Mouse (Mus musculus): ENCODE measurements around the gene Gja4. TPM values are rescaled to one million over a fixed set of nuclear protein-coding genes. Genes with fewer than 3 reads are reported as not detected.

Gja4 gene
- polyA plus RNA-seq, 2 experiments = 17.7 to 21.3 TPM

GRCm38 (mm10) chr4:127324296-127324695, 10.5 kb upstream of the Gja4 start:
- ATAC-seq (ENCODE audit: low FRiP score, low read depth) = no peak
- no peak for DNase-seq (ENCODE audit: low spot score)
- Histone ChIP-seq H3K4me1 (ENCODE audit: control insufficient read depth, insufficient read depth, low read length) (no peaks in the 10 kb centered on the region), H3K27me3 (ENCODE audit: control insufficient read depth, insufficient read depth, low read length) (peaks cover 22% of the 10 kb centered on the region), H3K9ac (ENCODE audit: low read depth, low read length, severe bottlenecking) (no peak overlapping the region), H3K4me3 (replicated peaks; ENCODE audit: low read length) (no peak overlapping the region), H3K36me3 (ENCODE audit: control insufficient read depth, insufficient read depth, low read length) (no peaks in the 10 kb centered on the region), H3K9me3 (ENCODE audit: control insufficient read depth, low read length) (no peaks in the 10 kb centered on the region), H3K27ac (replicated peaks; ENCODE audit: low read depth, low read length) (no peak overlapping the region), H3K4me2 (replicated peaks; ENCODE audit: low read depth, low read length, severe bottlenecking) (no peak overlapping the region)
- WGBS = 66% methylated on average over 10 of the region's 10 CpGs
- no peak for TF ChIP-seq POLR2A (IDR thresholded peaks at IDR 0.05; ENCODE audit: borderline replicate concordance, extremely low read depth, insufficient read depth, insufficient read length)

DNA sequence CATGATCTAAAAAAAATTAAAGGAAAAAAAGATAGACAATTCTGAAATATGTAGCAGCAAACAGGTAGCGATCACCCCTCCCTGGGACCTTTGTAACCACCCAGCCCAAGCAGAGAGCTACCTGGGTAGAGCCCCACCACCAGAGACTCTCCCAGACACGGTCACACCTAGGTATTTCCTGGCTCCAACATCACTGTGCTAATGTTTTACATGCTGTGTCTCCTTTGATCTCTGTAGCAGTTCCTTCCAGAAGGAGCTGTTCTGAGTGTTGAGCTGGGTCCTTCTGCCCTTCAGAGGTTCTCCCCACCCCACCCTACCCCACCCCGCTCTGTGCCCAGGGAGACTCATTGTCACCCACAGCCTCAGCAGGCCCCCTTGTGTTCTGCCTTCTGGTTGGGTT, 9.8 kb upstream of the Gja4 start:
- DNase-seq (ENCODE audit: low spot score) (no peak), ATAC-seq (ENCODE audit: low FRiP score, low read depth) (no peak)
- H3K36me3 ChIP-seq (ENCODE audit: control insufficient read depth, insufficient read depth, low read length) = no peaks in the 10 kb centered on the region
- no peak overlapping the region for H3K9ac ChIP-seq (ENCODE audit: low read depth, low read length, severe bottlenecking)
- H3K9me3 ChIP-seq (ENCODE audit: control insufficient read depth, low read length) = no peaks in the 10 kb centered on the region
- H3K27ac ChIP-seq (replicated peaks; ENCODE audit: low read depth, low read length) = no peak overlapping the region
- TF ChIP-seq POLR2A (IDR thresholded peaks at IDR 0.05; ENCODE audit: borderline replicate concordance, extremely low read depth, insufficient read depth, insufficient read length) = no peak
- no peaks in the 10 kb centered on the region for H3K4me1 ChIP-seq (ENCODE audit: control insufficient read depth, insufficient read depth, low read length)
- peaks cover 15% of the 10 kb centered on the region for H3K27me3 ChIP-seq (ENCODE audit: control insufficient read depth, insufficient read depth, low read length)
- H3K4me3 ChIP-seq (replicated peaks; ENCODE audit: low read length) = no peak overlapping the region
- 70% methylated on average over 3 of the region's 3 CpGs for WGBS
- no peak overlapping the region for H3K4me2 ChIP-seq (replicated peaks; ENCODE audit: low read depth, low read length, severe bottlenecking)

DNA sequence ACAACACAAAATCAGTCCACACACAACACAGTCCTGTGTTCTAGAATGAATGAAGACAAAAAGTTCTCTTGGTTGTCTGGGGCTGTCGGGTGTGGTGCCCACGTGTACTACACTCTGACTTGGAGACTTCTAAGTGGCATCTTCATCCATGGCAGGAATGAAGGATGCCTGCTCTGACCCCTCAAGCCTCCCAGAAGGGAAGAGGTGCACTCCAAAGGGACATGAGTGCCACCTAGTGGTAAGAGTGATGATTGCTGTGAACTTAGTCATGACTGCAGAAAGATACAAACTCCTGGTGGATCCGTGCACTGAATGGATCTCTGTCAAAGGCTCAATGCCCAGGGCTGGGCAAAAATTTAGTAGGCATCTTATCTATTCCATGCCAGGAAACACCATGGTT, 5.8 kb upstream of the Gja4 start:
- DNase-seq (ENCODE audit: low spot score) (peak; percentile 73), ATAC-seq (ENCODE audit: low FRiP score, low read depth) (peak; percentile 50; the same call in 1 of the 2 replicates)
- Histone ChIP-seq H3K4me3 (replicated peaks; ENCODE audit: low read length) (no peak overlapping the region), H3K36me3 (ENCODE audit: control insufficient read depth, insufficient read depth, low read length) (no peaks in the 10 kb centered on the region), H3K9ac (ENCODE audit: low read depth, low read length, severe bottlenecking) (no peak overlapping the region), H3K9me3 (ENCODE audit: control insufficient read depth, low read length) (no peaks in the 10 kb centered on the region), H3K27ac (replicated peaks; ENCODE audit: low read depth, low read length) (no peak overlapping the region), H3K4me2 (replicated peaks; ENCODE audit: low read depth, low read length, severe bottlenecking) (no peak overlapping the region), H3K27me3 (ENCODE audit: control insufficient read depth, insufficient read depth, low read length) (no peaks in the 10 kb centered on the region), H3K4me1 (ENCODE audit: control insufficient read depth, insufficient read depth, low read length) (no peaks in the 10 kb centered on the region)
- WGBS = 8% methylated on average over 3 of the region's 3 CpGs
- no peak for TF ChIP-seq POLR2A (IDR thresholded peaks at IDR 0.05; ENCODE audit: borderline replicate concordance, extremely low read depth, insufficient read depth, insufficient read length)

GRCm38 (mm10) chr4:127317143-127317542, 3.3 kb upstream of the Gja4 start:
- 58% methylated on average over 4 of the region's 4 CpGs for WGBS

DNA sequence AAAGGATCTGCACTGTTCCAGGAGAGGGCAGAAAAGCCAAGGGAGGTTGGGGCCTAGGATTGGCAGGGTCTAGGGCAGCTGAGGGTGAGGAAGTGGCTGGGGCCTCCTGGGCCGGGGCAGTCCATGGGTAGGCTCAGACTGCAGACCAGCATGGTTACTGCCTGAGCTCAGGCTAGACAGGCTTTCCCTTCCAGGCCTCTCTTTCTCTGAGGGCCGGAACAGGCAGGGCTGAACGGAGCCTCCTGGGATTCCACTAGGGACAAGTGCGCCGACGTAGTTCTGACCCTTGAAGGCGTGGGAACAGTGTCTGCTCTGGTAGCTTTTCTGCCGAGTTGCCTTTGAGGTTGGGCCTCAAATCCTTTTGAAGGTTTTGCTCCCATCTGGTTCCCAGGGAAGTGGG, 1.9 kb upstream of the Gja4 start:
- H3K36me3 ChIP-seq (ENCODE audit: control insufficient read depth, insufficient read depth, low read length) = no peaks in the 10 kb centered on the region
- 85% methylated on average over 8 of the region's 8 CpGs for WGBS
- no peak for TF ChIP-seq POLR2A (IDR thresholded peaks at IDR 0.05; ENCODE audit: borderline replicate concordance, extremely low read depth, insufficient read depth, insufficient read length)
- peaks cover 8% of the 10 kb centered on the region for H3K27me3 ChIP-seq (ENCODE audit: control insufficient read depth, insufficient read depth, low read length)
- no peak overlapping the region for H3K9ac ChIP-seq (ENCODE audit: low read depth, low read length, severe bottlenecking)
- H3K4me1 ChIP-seq (ENCODE audit: control insufficient read depth, insufficient read depth, low read length) = peaks cover 5% of the 10 kb centered on the region; the same call in 1 of the 2 replicates
- no peak overlapping the region for H3K27ac ChIP-seq (replicated peaks; ENCODE audit: low read depth, low read length)
- no peak overlapping the region for H3K4me3 ChIP-seq (replicated peaks; ENCODE audit: low read length)
- no peak overlapping the region for H3K4me2 ChIP-seq (replicated peaks; ENCODE audit: low read depth, low read length, severe bottlenecking)
- no peak for DNase-seq (ENCODE audit: low spot score)
- no peak for ATAC-seq (ENCODE audit: low FRiP score, low read depth)
- H3K9me3 ChIP-seq (ENCODE audit: control insufficient read depth, low read length) = no peaks in the 10 kb centered on the region

More at GRCm38 (mm10) chr4:127317143-127317542, 3.3 kb upstream of the Gja4 start:
- H3K9me3 ChIP-seq (ENCODE audit: control insufficient read depth, low read length) = no peaks in the 10 kb centered on the region
- no peak overlapping the region for H3K9ac ChIP-seq (ENCODE audit: low read depth, low read length, severe bottlenecking)
- no peak overlapping the region for H3K27ac ChIP-seq (replicated peaks; ENCODE audit: low read depth, low read length)
- H3K27me3 ChIP-seq (ENCODE audit: control insufficient read depth, insufficient read depth, low read length) = peaks cover 8% of the 10 kb centered on the region
- no peak for TF ChIP-seq POLR2A (IDR thresholded peaks at IDR 0.05; ENCODE audit: borderline replicate concordance, extremely low read depth, insufficient read depth, insufficient read length)
- H3K4me1 ChIP-seq (ENCODE audit: control insufficient read depth, insufficient read depth, low read length) = peaks cover 5% of the 10 kb centered on the region; the same call in 1 of the 2 replicates
- DNase-seq (ENCODE audit: low spot score) = no peak
- ATAC-seq (ENCODE audit: low FRiP score, low read depth) = no peak
- H3K4me3 ChIP-seq (replicated peaks; ENCODE audit: low read length) = no peak overlapping the region
- H3K4me2 ChIP-seq (replicated peaks; ENCODE audit: low read depth, low read length, severe bottlenecking) = no peak overlapping the region
- no peaks in the 10 kb centered on the region for H3K36me3 ChIP-seq (ENCODE audit: control insufficient read depth, insufficient read depth, low read length)

- H3K36me3 ChIP-seq (ENCODE audit: control insufficient read depth, insufficient read depth, low read length) = no peaks in the 10 kb centered on the region
- 0 out of 2 replicates have a peak overlapping the region, but pooled peaks have one; percentile 78 for H3K4me2 ChIP-seq (replicated peaks; ENCODE audit: low read depth, low read length, severe bottlenecking)
- no peaks in the 10 kb centered on the region for H3K9me3 ChIP-seq (ENCODE audit: control insufficient read depth, low read length)
- H3K4me1 ChIP-seq (ENCODE audit: control insufficient read depth, insufficient read depth, low read length) = peaks cover 5% of the 10 kb centered on the region; the same call in 1 of the 2 replicates
- TF ChIP-seq POLR2A (IDR thresholded peaks at IDR 0.05; ENCODE audit: borderline replicate concordance, extremely low read depth, insufficient read depth, insufficient read length) = no peak
- peaks cover 8% of the 10 kb centered on the region for H3K27me3 ChIP-seq (ENCODE audit: control insufficient read depth, insufficient read depth, low read length)
- WGBS = 43% methylated on average over 9 of the region's 9 CpGs
- no peak for DNase-seq (ENCODE audit: low spot score)
- ATAC-seq (ENCODE audit: low FRiP score, low read depth) = no peak
- no peak overlapping the region for H3K9ac ChIP-seq (ENCODE audit: low read depth, low read length, severe bottlenecking)
- no peak overlapping the region for H3K27ac ChIP-seq (replicated peaks; ENCODE audit: low read depth, low read length)
- no peak overlapping the region for H3K4me3 ChIP-seq (replicated peaks; ENCODE audit: low read length)
Measured at GRCm38 (mm10) chr4:127314585-127314984, 746 bp upstream of the Gja4 start.
